Mouse (Mus musculus) bone marrow, adult 2 months (tissue): ENCODE results near the gene Cramp1l.

Experiments
- CTCF ChIP-seq: fragments of 200-500 bp; IDR thresholded peaks from 2 replicates; pipeline ENCODE4 v1.5.1; 2011; ENCODE audit warnings: low read length, control low read depth; ENCODE audit not compliant: control insufficient read depth, insufficient read depth
- POLR2A ChIP-seq: fragments of 200-500 bp; IDR thresholded peaks from 2 replicates; pipeline ENCODE4 v1.6.1; 2011; ENCODE audit warnings: low read depth, mild to moderate bottlenecking, control low read depth, low read length, borderline replicate concordance; ENCODE audit not compliant: control insufficient read depth

DNA sequence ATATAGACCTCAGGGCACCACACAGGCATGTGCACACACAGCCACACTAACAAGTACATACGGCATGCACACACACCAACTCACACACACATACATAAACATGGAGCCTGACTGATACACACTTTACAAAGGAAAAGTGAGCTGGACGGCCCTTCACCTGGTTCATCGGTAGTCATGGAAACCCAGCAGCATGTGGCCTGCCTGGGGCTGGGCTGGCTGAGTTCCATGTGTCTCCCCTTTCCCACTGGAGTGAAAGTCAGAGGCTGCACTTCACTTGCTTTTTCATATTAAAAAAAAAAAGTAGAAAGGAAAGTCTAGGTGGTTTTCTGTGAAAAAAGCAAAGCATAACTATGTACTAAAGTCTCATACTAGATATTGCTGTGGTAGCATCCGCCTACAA, 47.7 kb upstream of the Cramp1l start:
- no peak for TF ChIP-seq CTCF
- TF ChIP-seq POLR2A: no peak
